Mouse (Mus musculus) liver, embryonic 11.5 days (tissue): ENCODE results near the gene Fsip1. TPM values are rescaled to one million over a fixed set of nuclear protein-coding genes. Genes with fewer than 3 reads are reported as not detected.

Source experiments
- ATAC-seq: fragments of 200-750 bp; cut with Nextera tagmentation; replicated peaks from 2 replicates; pipeline ENCODE4 v1.8.0; 2017; ENCODE audit warnings: moderate number of reproducible peaks, mild to moderate bottlenecking, moderate TSS enrichment, moderate library complexity; ENCODE audit not compliant: low FRiP score
- DNase-seq: peaks from one replicate; pipeline ENCODE4 v3.0.0-alpha.2; 2017; ENCODE audit warnings: low spot score
- H3K27ac ChIP-seq: fragments of 300-500 bp; sonication (generic); 2 replicates; pipeline ENCODE4 v1.5.1; 2014; ENCODE audit warnings: mild to moderate bottlenecking, low read depth, low read length, control low read depth
- H3K27me3 ChIP-seq: fragments of 300-500 bp; sonication (generic); replicated peaks from 2 replicates; pipeline ENCODE4 v1.6.1; 2014; ENCODE audit warnings: low read length, mixed read lengths; ENCODE audit not compliant: control insufficient read depth, insufficient read depth
- H3K36me3 ChIP-seq: fragments of 300-500 bp; sonication (generic); 2 replicates; pipeline ENCODE4 v1.6.1; 2014; ENCODE audit warnings: mild to moderate bottlenecking, low read length, moderate library complexity, mixed read lengths; ENCODE audit not compliant: control insufficient read depth, insufficient read depth
- H3K4me1 ChIP-seq: fragments of 300-500 bp; sonication (generic); replicated peaks from 2 replicates; pipeline ENCODE4 v1.6.1; 2014; ENCODE audit warnings: low read length, mixed read lengths; ENCODE audit not compliant: control insufficient read depth, insufficient read depth
- H3K4me2 ChIP-seq: fragments of 300-500 bp; sonication (generic); 2 replicates; pipeline ENCODE4 v1.6.1; 2014; ENCODE audit warnings: mild to moderate bottlenecking, control low read depth, moderate library complexity
- H3K4me3 ChIP-seq: fragments of 300-500 bp; sonication (generic); 2 replicates; pipeline ENCODE4 v1.5.1; 2014; ENCODE audit warnings: low read depth, low read length, control low read depth
- H3K9ac ChIP-seq: fragments of 300-500 bp; sonication (generic); 2 replicates; pipeline ENCODE4 v1.6.1; 2014; ENCODE audit warnings: low read depth, low read length, control low read depth
- H3K9me3 ChIP-seq: fragments of 300-500 bp; sonication (generic); 2 replicates; pipeline ENCODE4 v1.6.1; 2016; ENCODE audit warnings: low read length, inconsistent platforms, mixed read lengths; ENCODE audit not compliant: control insufficient read depth
- WGBS: fragments of 180-500 bp; shearing (Covaris S2); extraction: QIAGEN DNeasy Blood & Tissue Kit; methylation state at CpG from one replicate; pipeline ENCODE4 v1.1.7; 2014; 5-methylcytosine and 5-hydroxymethylcytosine counted together
- polyA plus RNA-seq: library from polyadenylated mRNA; unstranded; fragments of >200 nt; fragmentation: Nextera tagmentation; extraction: Ambion mirVana; gene quantifications from 2 replicates; pipeline ENCODE4 v1.2.1, GENCODE M21; 2014

Fsip1 gene
- polyA plus RNA-seq, 1 experiment from 2014 or later = 0.29 TPM

DNA sequence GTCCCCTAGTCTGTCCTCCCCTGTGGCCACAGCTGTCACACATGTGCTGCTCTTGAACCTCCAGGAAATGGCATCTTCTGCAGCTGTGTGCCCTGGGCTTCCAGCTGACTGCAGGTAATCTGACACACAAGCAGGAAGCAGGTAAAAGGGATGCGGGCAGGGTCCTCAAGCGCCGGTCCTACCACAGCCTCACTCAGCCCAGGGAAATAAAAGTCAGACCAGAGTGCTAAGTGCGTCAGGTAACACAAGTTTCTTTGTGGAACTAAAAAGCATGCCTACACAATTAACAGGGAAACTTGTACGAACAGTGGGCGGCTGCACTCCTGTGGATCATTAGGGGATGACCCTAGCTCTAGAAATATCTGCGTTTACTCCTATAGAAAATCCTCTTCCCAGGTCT is 20.6 kb downstream of the Fsip1 start:
- Histone ChIP-seq H3K4me1 (no peaks in the 10 kb centered on the region), H3K27me3 (no peaks in the 10 kb centered on the region), H3K4me3 (no peak overlapping the region), H3K27ac (no peak overlapping the region), H3K36me3 (no peaks in the 10 kb centered on the region), H3K9ac (no peak overlapping the region), H3K9me3 (no peaks in the 10 kb centered on the region), H3K4me2 (no peak overlapping the region)
- DNase-seq = no peak
- 81% methylated on average over 7 of the region's 7 CpGs for WGBS
- no peak for ATAC-seq

DNA sequence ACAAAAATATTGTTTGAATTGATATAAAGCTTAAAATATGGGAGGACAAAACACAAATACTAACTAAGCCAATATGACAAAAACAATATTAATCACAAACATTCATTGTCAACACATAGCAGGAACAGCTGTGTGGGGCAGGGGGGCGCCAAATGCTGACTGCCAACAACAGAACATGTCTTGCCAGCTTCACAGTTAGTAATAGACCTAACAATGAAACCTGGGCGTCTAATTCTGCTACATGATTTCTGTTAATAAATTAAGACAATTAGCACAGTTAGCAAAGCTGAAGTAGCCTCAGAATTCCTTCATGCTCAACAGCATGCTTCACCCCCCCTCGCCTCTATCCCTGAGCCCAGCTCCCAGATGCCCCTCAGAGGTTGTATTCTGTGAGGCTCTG is 21.2 kb downstream of the Fsip1 start:
- H3K4me1 ChIP-seq = no peaks in the 10 kb centered on the region
- no peaks in the 10 kb centered on the region for H3K27me3 ChIP-seq
- WGBS = 74% methylated on average over 3 of the region's 3 CpGs
- ATAC-seq = no peak
- H3K27ac ChIP-seq = no peak overlapping the region
- H3K36me3 ChIP-seq = no peaks in the 10 kb centered on the region
- H3K4me3 ChIP-seq = no peak overlapping the region
- DNase-seq = no peak
- no peaks in the 10 kb centered on the region for H3K9me3 ChIP-seq
- no peak overlapping the region for H3K9ac ChIP-seq
- no peak overlapping the region for H3K4me2 ChIP-seq

DNA sequence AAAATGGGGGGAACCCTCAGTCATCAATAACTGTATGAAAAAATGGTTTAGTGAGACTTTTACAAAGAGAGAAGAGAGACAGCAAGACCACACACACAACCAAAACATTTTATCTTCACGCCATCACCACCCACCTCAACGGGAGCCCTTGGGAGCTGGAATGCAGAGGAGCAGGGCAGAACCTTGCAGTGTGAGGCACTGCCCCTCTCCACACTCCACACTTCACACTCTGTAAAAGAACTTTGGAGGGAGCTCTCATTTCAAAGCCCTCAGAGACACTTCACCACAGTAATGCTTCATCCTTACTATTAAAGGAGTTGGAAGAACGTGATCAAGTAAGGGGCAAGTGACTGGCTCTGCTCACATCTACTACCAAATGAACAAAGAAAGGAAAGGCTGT is 26.2 kb downstream of the Fsip1 start:
- H3K36me3 ChIP-seq = no peaks in the 10 kb centered on the region
- H3K27ac ChIP-seq = no peak overlapping the region
- H3K4me2 ChIP-seq = no peak overlapping the region
- no peaks in the 10 kb centered on the region for H3K9me3 ChIP-seq
- no peak for DNase-seq
- H3K4me1 ChIP-seq = no peaks in the 10 kb centered on the region
- no peaks in the 10 kb centered on the region for H3K27me3 ChIP-seq
- no peak overlapping the region for H3K9ac ChIP-seq
- no peak overlapping the region for H3K4me3 ChIP-seq
- 58% methylated on average over 3 of the region's 3 CpGs for WGBS
- ATAC-seq = no peak

DNA sequence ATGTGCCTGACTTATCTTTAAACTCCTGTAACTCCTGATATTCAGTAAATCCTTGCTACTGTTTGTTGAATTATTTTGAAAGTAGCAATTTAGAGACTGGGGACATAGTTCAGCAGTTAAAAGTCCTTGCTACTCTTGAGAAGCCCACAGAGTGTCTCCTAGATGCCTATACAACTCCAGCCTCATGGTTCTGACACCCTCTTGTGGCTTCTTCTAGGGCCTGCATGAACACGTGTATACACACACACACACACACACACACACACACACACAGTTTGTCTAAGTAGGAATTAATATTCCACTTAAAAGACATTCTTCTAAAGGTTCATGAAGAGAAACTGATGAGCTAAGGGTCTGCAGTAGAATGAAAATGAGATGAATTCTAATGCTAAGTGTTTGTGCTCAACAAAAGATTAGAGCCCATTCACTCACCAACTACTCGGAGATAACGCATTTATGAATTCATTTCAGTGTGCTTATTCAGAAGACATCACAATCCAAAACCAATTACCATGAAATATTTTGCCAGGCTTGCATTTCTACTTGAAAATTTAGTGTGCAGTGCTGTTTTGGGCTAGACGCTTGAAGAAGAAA is 28.2 kb downstream of the Fsip1 start:
- Histone ChIP-seq H3K27ac (no peak overlapping the region), H3K9me3 (no peaks in the 10 kb centered on the region), H3K4me1 (no peaks in the 10 kb centered on the region), H3K36me3 (no peaks in the 10 kb centered on the region), H3K4me2 (no peak overlapping the region), H3K9ac (no peak overlapping the region), H3K4me3 (no peak overlapping the region), H3K27me3 (no peaks in the 10 kb centered on the region)
- no peak for ATAC-seq
- DNase-seq = no peak
- WGBS = 91% methylated on average over 4 of the region's 4 CpGs

DNA sequence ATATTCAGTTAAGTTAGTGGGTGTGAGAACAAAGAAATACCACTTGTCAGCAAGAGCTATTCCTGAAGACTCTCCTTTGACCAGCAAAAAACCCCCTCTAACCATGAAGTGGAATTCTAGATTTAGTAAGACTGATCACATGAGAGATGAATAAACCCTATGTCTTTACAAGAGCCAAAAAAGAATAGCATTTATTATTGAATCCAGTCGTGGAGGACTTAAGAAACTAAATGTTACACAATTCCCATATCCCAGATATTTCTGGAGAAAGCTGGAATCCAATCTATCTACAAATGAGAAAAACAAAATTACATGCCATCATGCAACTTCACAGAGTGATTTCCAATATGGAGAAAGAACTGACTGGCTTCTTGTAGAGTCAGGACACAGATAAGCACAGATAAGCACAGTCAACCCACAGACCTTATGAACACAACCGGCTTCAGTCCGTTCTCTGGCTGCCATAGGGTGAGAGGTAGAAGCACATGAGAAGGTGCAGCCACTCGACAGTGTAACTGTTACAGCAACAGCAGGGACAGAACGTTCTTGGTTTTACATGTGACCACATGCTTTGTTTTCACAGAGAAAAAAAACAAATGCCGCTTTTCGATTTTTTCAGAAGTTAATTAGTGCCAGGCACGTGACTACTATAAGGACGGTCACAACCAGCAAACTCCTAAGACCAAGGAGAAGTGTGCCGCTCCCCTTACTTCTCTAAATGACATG is 31.3 kb downstream of the Fsip1 start:
- Histone ChIP-seq H3K4me1 (no peaks in the 10 kb centered on the region), H3K9ac (no peak overlapping the region), H3K9me3 (no peaks in the 10 kb centered on the region), H3K27me3 (no peaks in the 10 kb centered on the region), H3K27ac (no peak overlapping the region), H3K36me3 (no peaks in the 10 kb centered on the region), H3K4me3 (no peak overlapping the region), H3K4me2 (no peak overlapping the region)
- DNase-seq = no peak
- WGBS = 65% methylated on average over 10 of the region's 10 CpGs
- ATAC-seq = no peak

DNA sequence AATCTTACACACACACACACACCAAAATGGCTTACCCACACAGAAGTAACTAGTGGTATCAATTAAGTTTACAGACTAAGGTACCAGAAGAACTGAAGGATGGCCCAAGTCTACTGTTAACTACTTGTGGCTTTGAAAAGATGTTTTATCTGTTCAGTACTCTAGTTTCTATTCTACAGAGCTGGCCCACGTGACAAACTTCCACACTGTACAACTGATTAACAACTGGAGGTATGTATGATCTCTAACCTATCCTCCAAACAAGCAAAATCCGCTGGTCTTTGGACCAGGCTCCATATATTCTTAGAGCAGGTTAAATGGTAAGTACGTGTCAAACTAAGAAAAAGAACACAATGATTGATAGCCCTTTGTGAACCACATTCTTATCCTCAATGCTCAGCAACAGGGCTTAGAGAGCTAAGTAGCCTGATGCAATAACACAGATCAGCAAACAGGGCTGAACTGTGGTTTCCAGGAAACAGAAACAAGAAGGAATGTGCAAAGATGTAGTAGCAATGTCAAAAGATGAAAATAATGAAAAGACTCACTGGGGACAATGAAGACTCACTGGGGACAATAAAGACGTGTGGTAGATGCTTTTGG is 38.7 kb downstream of the Fsip1 start:
- no peak overlapping the region for H3K9ac ChIP-seq
- no peak overlapping the region for H3K4me3 ChIP-seq
- DNase-seq (no peak), ATAC-seq (no peak)
- no peaks in the 10 kb centered on the region for H3K9me3 ChIP-seq
- no peaks in the 10 kb centered on the region for H3K4me1 ChIP-seq
- no peaks in the 10 kb centered on the region for H3K36me3 ChIP-seq
- no peak overlapping the region for H3K4me2 ChIP-seq
- H3K27ac ChIP-seq = no peak overlapping the region
- WGBS = 53% methylated on average over 4 of the region's 4 CpGs
- H3K27me3 ChIP-seq = no peaks in the 10 kb centered on the region

DNA sequence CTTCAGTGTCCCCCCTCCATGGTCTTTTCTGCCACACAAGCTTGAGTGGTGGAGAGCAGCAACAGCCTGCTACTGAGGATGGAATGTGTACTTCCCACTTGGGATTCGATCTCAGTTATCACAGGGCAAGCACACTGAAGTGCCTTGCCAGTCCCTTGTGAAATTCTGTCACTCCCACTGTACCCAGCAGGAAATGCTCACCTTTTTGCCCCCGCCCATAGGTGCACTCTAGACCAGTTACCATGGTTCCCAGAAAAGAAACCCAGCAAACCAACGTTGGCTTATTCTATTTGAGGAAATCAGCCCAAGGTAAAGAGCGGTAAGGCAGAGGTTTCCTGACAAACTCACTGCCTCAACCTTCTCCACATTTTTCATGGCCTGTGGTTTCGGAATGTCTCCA is 47.1 kb downstream of the Fsip1 start:
- ATAC-seq (no peak), DNase-seq (no peak)
- WGBS = 67% methylated on average over 5 of the region's 5 CpGs
- Histone ChIP-seq H3K4me3 (no peak overlapping the region), H3K9ac (no peak overlapping the region), H3K27ac (no peak overlapping the region), H3K4me1 (no peaks in the 10 kb centered on the region), H3K27me3 (no peaks in the 10 kb centered on the region), H3K36me3 (no peaks in the 10 kb centered on the region), H3K4me2 (no peak overlapping the region), H3K9me3 (no peaks in the 10 kb centered on the region)

DNA sequence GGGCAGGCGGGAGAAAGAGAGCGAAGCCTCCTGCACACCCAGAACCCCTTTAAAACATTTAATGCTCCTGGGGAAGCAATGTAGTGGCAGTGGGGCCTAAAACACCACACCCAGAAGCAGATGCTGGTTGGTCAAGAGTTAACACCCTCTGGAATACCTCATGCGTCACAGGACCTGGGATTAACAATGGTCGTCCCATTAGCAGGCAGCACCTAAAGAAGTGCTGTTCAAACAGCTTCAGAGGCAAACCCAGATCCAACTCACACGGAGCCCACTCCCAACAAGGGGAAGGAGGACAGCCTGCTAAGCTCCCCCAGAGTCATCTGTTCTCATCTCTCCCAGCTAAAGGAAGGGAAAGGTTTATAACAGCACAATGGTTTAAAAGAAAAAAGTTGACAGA is 48.1 kb downstream of the Fsip1 start:
- no peaks in the 10 kb centered on the region for H3K36me3 ChIP-seq
- H3K4me3 ChIP-seq = no peak overlapping the region
- H3K9ac ChIP-seq = no peak overlapping the region
- 44% methylated on average over 5 of the region's 5 CpGs for WGBS
- H3K4me1 ChIP-seq = no peaks in the 10 kb centered on the region
- H3K27ac ChIP-seq = no peak overlapping the region
- ATAC-seq (no peak), DNase-seq (no peak)
- no peaks in the 10 kb centered on the region for H3K9me3 ChIP-seq
- no peak overlapping the region for H3K4me2 ChIP-seq
- no peaks in the 10 kb centered on the region for H3K27me3 ChIP-seq
